Mouse (Mus musculus) brain, embryonic 14.5 days (tissue): ENCODE data around the gene Osbp2.

Experiments
- CTCF ChIP-seq: fragments of 200-500 bp; IDR thresholded peaks from 2 replicates; pipeline ENCODE4 v1.5.1; 2012; ENCODE audit warnings: inconsistent platforms, mild to moderate bottlenecking, moderate library complexity, borderline replicate concordance; ENCODE audit not compliant: insufficient read depth, insufficient read length; ENCODE audit errors: extremely low read depth
- POLR2A ChIP-seq: fragments of 200-500 bp; IDR thresholded peaks from 2 replicates; pipeline ENCODE4 v1.6.1; 2012; ENCODE audit warnings: mild to moderate bottlenecking, inconsistent platforms, borderline replicate concordance; ENCODE audit not compliant: poor library complexity, insufficient read depth, insufficient read length, severe bottlenecking; ENCODE audit errors: extremely low read depth

DNA sequence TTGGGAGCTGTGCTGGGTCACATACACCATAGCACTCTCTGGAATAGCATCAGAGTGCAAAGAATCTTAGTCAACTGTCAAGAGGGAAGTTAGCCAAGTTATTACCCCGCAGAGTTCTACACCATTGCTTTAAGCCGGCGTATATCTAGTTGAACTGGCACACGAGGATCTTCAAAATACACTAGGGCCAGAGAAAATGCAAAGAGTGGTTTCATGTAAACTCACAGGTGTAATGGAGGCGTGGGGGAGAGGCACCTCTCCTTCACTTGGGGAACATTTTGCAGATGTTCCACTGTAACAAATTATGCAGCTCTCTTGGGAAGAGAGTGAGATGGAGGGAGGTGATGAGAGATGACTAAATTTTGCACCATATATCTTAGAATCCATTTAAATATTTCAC is 95.9 kb downstream of the Osbp2 start:
- no peak for TF ChIP-seq POLR2A
- TF ChIP-seq CTCF = no peak
